Mouse (Mus musculus) urinary bladder, postnatal 14 days (tissue): ENCODE results near the gene Serping1.

Source experiments
- DNase-seq: peaks from one replicate; pipeline ENCODE4 v3.0.0; 2021; ENCODE audit warnings: low spot score

Gene Serping1

DNA sequence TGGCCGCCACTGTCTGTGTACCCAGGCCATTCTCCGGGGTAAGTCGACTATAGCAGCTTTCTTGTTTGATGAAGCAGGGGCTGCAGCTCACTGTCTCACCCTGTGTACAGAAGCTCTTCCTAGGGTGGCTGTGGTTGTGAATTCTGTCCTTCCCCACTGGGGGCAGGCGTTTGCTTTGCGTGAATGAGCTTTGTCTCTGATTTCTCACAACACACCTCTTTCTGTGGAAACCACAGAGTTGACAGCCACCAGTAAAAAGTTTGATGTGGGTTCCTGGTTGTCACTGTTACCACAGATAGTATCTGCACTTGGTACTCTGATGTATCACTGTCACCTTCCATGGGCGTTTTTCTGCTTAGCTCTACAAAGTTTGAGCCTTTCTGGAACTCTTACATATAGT, 4.0 kb upstream of the Serping1 start:
- DNase-seq, result no peak

DNA sequence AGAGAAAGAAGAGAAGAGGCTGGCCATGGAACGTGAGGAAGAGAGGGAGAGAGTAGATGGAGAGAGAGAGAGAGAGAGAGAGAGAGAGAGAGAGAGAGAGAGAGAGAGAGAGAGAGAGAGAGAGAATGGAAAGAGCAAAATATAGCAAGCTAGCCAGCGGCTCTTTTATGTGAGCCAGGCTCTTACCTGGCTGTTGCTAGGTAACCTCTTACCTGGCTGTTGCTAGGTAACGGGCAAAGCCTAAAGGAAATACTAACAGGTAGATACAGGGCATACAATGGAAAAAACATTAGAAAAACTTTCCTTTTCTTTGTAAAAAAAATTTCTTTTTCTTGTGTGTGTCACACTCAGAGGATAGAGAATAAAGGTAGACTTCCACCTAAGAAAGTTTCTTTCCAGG, 2.5 kb upstream of the Serping1 start:
- no peak for DNase-seq

GRCm38 (mm10) chr2:84775665-84776064, 421 bp upstream of the Serping1 start:
- DNase-seq, result peak; percentile 53

DNA sequence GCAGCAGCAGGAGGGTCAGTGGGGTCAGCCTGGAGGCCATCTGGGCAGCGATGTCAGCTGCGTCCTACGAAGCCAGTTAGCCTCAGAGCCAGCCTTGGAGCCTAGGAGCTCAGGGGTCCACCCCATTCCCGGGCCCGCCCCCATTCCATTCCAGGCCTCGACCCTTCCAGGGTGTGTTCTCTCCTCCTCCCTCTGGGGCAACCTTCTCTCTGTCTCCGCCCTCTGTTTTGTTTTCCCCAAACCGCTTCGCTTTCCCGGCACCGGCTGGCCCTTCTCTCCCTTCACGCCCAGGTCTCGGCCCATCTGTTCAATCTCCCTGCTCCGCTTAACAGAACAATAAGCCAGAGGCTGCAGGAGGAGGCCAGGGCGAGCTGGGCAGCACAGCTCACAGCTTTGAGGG, 493 bp downstream of the Serping1 start:
- peak; percentile 82 for DNase-seq

- no peak for DNase-seq
These were observed 2.0 kb downstream of the Serping1 start for GRCm38 (mm10) chr2:84773195-84773594.

DNA sequence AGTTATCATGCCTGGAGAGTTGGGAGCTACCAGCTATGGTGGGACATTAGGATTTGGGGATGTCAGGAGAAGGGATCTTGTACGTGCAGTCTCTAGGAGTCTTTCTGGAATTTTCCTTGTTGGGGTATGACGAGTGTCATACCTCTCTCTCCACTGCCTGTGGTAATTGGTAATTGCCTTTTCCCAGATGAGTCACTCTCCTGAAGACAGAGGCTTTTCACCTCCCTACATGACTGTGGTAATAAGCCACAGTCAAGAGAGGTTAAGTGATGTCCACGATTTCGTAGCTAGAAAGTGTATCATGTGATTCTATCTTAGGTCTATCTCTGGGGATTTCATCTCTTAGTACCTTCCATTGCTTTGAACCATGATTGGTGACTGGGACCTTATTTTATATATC, 2.8 kb downstream of the Serping1 start:
- DNase-seq, result no peak

- DNase-seq, result peak; percentile 16
These were observed 4.7 kb downstream of the Serping1 start for GRCm38 (mm10) chr2:84770501-84770900.

DNA sequence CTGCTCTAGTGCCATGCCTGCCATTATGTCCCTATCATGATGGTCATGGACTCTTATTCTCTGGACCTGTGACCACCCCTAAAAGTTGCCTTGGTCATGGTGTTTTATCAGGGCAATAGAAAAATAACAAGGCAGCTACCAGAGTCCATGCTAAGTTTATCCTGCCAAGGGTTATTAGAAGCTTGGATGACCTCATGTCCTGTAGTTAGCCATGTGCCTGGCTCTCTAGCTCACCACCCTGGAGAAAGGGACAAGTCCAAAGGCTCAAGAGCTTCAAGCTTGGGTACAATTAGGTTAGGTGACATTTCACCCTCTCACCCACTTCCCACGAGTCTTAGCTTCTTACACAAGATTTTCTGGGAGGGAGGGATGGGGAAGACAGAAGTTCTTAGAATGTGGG, 12.4 kb downstream of the Serping1 start:
- no peak for DNase-seq

DNA sequence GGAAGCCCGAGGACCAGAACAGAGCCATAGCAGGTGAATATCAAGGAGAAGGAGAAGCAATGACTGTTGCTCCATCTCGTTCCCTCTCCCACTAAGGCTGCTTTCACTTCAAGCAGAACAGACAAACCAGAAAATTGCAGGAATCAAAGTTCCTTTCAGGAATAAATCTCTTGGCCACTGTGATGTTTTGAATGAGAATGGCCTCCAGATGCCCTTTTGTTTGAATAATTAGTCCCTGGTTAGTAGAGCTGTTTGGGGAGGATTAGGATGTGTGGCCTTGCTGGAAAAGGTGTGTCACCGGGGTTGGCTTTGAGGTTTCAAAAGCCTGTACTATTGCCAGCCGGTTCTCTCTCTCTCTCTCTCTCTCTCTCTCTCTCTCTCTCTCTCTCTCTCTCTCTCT, 12.9 kb downstream of the Serping1 start:
- no peak for DNase-seq

DNA sequence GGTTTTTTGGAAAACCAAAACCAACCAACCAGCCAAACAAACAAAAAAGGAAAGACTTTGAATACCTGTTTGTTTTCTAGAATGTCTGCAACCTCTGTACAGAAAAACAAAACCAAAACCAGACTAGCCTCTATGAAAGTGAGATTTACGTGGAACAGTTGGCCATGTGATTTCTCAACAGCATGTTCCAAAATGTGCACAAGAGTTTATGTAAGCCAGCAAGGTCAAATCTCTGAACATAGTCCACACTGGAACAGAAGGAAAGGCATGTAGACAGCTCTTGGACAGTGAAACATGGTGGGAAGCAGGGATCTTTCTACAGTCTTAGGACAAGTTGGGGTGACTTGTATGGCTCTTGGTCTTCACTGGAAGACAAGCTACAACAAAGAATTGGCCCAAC, 13.4 kb downstream of the Serping1 start:
- DNase-seq, result no peak

- DNase-seq, result no peak
These were observed 13.9 kb downstream of the Serping1 start for GRCm38 (mm10) chr2:84761309-84761708.

GRCm38 (mm10) chr2:84760777-84761176, 14.5 kb downstream of the Serping1 start:
- DNase-seq, result no peak

DNA sequence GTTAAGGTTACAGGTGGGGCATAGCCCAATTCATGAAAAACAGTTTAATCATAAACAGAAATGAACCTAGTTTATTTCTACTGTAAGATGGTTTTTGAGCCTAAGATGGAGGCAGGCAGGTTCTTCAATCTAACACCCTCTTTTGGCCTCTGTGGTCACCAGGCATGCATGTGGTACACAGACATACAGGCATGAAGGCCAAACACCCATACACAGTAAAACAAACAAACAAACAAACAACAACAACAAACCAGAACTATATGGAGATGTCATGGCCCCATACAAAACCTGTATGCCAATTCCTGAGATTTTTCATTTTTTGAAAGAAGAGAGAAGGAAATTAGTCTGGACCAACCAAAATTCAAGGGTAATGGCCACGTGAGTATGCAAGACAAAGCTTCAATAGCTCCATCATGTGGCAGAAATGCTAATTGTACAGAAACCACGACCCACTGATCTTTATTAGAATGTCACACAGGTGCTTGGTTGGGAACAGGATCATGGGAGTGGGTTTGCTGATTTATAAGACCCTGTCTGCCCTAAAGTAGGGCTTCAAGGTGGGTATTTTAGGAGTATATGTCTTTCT, 16.6 kb downstream of the Serping1 start:
- DNase-seq, result peak; percentile 40

GRCm38 (mm10) chr2:84757026-84757682, 18.1 kb downstream of the Serping1 start:
- no peak for DNase-seq

- no peak for DNase-seq
These were observed 19.0 kb downstream of the Serping1 start for GRCm38 (mm10) chr2:84756245-84756644.

DNA sequence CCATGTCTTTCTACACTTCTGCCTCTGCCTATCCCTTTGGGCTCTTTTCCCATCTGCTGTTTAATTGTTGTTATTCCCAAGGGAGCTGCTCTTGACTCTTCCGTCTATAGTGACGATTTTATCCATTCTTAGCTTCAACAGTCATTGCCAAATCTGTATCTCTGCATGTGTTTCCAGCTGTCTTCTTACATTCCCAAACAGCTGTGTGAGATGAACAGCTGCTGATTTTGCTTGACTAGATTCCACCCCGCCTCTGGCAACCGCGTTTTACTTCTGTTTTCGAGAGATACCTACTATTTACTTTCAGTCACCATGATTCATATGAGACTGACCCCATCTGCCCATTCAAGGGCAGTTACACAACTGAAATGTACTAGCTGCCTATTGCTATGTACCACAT, 25.1 kb downstream of the Serping1 start:
- DNase-seq, result no peak

DNA sequence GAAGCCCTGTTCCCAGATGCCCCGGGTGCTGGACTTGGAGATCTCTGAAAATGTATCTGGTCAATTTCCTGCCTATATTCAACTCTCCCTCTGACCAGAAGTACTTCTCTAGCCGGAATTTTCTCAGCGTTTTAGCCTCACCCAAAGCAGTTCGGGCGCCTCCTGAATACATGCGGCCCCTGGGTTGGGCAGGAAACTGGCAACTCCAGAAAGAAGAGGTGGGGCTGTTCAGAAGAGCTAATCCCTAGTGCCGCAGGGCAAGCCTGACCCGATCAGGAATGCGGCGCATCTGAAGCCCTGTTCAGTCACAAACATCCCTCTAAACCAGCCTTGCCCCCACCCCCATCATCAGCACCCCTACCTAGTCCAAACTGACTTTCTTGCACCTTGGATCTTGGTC, 31.1 kb downstream of the Serping1 start:
- no peak for DNase-seq

DNA sequence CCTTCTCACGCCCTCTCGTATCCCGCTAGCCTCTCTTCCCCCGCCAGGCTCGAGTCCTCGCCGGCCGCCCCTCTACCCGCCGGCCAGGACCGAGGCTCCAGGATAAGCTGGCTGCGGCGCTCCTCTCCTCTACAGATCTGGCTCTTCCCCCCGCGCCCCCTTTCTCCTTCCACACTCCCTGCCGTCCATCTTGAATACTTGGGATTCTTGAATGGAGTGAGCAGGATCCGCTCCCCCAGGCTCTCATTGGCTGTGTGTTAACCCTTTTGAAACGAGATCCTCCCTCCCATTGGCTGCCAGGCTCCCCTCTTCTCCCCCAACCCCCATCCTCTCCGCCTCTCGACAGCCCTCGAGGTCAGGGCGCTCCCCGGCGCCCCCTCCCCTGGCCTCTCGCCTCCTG, 31.7 kb downstream of the Serping1 start, which contains the start of gene Gm19426:
Gene Gm19426, minus strand, starts transcription at position 95 of the 400 bp plus-strand sequence.
- DNase-seq, result peak; percentile 76

GRCm38 (mm10) chr2:84742451-84743283, 32.6 kb downstream of the Serping1 start:
- no peak for DNase-seq

GRCm38 (mm10) chr2:84741841-84742450, 33.3 kb downstream of the Serping1 start:
- DNase-seq, result no peak

- DNase-seq, result no peak
These were observed 34.5 kb downstream of the Serping1 start for GRCm38 (mm10) chr2:84740608-84741333.
